Mouse (Mus musculus): ENCODE results near the gene Itpa.

Gene Itpa

DNA sequence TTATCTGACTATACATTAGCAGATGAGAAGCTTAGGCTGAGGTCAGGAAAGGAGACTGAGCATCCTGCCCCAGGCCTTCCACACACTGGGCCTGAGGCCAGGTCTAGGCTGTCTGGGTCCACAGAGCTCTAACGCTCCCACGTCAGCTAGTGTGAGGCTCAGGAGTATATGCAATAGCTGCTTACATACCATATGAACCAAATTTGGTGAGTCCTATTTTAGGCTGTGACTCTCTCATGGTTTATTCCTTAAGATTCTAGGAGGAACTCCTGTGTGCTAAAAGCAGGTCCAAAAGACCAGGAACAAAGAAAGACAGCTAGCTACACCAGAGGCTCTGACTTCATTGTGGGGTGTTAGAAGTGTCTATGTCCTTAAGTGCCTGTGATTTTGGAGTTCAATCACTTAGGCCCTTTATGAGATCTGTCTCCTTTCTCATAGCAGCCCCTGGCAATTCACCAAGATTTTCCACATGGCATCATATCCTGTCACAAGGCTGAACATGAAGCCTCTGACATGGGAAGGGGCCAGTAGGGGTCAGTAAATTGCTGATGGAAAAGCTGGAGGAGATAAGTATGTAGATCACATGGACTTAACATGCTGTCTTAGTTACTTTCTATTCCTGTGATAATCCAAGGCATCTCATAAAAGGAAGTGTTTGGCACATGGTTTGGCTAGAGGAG, 61.6 kb downstream of the Itpa start:
- DNase-seq (ENCODE audit: low spot score): no peak

DNA sequence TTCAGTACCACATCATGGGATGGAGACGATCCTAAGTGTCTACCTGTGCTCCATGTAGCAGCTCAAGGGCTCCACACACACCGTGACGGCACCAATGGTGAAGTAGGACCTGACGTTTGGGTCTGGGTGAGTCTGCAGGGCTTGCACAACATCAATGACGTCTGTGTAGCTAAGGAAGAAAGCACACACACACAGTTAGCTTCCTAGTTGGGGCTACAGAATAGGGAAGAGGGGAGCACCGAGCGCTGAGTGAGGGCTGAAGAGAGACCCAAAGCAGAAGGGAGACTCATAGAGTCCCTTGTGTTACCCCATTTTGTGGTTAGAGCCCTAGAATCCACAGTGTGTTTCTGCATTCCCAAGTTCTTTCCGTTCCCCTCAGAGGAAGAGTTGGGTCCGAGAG, 63.3 kb downstream of the Itpa start:
- DNase-seq (ENCODE audit: low spot score): no peak
